Mouse (Mus musculus) kidney, adult 9 months (tissue): ENCODE measurements around the gene Rbm20.
A peak's percentile ranks its signal among the peaks of the same experiment; 100 is the strongest.

Experiments used
- DNase-seq: peaks from one replicate; pipeline ENCODE4 v3.0.0; 2022

Rbm20 gene

DNA sequence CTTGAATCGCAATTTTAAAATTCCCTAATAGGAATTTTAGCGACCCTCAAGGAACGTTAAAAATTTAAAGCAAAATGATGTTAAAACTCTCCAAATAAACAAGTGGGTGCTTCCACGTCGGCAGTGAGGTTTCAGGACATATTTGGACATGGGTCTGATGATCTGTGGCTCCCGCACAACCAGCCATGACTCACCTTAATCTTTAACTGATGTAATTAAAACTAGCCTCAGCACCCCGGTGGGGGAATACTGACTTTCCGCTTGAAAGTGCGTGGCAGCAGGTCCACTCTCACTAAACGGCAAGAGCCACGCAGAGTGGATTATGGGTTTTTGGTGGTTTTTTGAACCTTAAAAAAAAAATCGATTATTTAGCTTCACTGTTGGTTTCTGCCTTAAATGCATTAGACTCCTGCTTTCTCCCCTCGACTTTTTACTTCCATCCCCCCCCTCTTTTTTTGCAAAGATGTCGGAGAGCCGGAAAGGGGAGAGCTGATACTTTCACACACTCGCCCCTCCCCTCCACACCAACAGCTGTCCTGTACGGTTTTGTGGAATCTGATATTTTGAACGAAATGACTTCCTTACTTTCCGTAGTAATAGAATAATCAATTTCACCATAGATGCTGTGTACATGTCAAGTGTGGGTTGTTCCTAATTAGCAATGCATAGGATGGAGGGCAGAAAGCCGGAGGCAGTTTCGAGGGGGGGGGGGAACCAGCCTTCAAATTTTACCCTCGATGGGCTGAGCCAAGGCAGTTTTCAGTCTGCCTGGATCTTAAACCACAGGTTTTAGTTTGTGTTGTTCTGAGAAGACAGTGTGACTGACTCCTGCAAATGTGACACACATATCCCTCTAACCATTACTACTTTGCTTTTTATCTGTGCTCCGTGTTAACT lies 117.1 kb downstream of the Rbm20 start:
- no peak for DNase-seq

GRCm38 (mm10) chr19:53794996-53795395 lies 117.9 kb downstream of the Rbm20 start:
- DNase-seq: no peak

GRCm38 (mm10) chr19:53796020-53796419 lies 118.9 kb downstream of the Rbm20 start:
- no peak for DNase-seq

- no peak for DNase-seq
These were observed 120.7 kb downstream of the Rbm20 start for GRCm38 (mm10) chr19:53797770-53798169.

DNA sequence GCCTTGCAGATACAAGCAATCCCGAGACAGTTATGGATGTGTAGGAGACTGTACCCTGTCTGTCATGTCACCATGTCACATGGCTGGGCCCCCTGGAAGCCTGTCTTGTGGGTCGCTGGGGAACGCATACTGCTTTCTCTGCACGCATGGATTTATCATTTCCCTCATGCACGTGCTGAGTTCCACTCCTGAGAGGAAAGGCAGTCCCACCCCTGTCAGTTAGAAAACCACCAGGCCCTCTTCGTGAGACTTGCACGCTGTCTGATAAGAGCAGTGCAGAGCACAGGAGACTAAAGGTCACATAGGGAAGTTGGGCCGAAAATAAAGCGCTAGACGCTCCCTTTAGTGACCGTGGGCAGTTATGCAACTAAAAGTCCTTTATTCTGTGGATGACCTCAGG lies 122.8 kb downstream of the Rbm20 start:
- DNase-seq: no peak

DNA sequence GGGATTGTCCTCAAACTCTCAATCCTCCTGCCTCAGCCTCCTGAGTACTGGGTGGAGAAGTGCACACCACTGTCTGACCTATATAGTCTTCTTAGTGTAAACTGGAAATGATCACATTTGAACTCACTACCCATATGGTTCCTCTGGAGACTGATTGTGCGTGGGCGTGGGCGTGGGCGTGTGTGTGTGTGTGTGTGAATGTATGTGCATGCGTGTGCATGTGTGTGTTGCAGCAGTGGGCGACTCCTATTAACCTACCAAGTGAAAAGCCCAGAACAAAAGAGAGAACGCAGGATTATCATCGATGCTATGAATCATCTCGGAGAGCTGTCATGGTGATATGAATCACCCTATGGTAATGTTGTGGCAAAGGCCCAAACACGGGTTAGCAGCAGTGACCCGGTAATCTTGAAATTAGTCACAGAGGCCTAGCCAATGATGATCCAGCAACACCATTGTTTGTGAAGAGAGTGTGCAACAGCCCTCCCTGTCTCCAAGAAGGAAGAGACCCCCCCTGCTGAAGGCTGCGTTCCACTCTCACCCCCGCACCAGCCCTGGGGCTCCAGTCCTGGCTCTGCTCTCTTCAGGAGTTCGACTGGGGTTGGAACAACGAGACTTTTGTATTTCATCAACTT lies 123.4 kb downstream of the Rbm20 start:
- no peak for DNase-seq

DNA sequence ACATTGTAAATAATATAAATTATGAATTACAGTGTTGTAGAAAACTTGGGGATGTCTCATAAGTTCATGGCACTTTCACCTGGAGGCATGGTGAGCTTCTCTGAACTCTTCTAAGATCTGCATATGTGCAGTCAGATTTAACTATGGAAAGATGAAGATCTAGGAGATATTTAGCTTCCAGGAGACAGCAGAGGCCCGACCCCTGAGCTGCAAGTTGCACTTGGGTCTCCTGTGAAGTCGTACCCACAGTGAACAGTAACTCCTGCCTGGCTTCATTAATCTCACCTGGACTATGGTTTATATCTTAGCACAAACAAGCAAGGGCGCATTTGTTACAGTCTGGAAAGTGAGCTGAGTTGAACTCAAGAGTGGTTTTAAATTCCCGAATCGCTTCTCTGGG lies 124.3 kb downstream of the Rbm20 start:
- DNase-seq: no peak

GRCm38 (mm10) chr19:53801789-53802683 lies 124.9 kb downstream of the Rbm20 start:
- DNase-seq: no peak

GRCm38 (mm10) chr19:53803954-53804353 lies 126.8 kb downstream of the Rbm20 start:
- no peak for DNase-seq

DNA sequence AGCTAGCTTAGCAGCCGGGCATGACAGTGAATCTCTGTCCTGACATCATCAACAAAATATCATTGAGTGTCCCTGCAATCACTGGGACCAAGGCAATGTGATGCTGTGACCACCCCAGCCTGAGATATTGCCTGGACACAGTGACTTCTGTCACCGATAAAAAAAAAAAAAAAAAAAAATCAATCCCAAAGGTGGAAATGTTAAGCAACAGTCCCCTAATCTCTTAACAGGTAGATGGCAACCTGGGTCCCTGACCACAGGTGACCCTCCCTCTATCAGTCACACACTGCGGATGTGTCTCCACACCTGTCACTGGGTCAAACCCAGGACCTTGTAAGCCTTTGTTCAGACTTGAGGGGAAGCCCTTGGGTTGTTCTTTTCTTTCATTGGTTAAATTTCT lies 128.0 kb downstream of the Rbm20 start:
- DNase-seq: no peak

DNA sequence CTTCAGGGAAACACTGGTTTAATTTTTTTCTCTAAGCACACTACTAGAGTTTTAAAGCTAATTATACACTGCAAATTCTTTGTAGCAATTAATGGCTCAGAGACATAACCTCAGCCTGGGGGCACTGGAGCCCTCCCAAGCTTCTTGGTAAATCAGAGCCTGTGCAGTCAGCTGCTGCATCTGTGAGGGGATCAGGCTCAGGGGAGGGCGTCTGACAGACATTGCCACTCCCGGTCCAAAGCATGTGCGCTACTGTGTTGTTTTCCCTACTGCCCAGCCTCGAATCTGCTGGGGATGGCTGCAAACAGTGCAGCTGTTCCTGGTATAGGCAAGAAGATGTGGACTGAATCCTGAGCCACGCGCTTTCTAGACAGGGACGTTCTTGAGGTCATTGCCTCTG lies 129.0 kb downstream of the Rbm20 start:
- no peak for DNase-seq

DNA sequence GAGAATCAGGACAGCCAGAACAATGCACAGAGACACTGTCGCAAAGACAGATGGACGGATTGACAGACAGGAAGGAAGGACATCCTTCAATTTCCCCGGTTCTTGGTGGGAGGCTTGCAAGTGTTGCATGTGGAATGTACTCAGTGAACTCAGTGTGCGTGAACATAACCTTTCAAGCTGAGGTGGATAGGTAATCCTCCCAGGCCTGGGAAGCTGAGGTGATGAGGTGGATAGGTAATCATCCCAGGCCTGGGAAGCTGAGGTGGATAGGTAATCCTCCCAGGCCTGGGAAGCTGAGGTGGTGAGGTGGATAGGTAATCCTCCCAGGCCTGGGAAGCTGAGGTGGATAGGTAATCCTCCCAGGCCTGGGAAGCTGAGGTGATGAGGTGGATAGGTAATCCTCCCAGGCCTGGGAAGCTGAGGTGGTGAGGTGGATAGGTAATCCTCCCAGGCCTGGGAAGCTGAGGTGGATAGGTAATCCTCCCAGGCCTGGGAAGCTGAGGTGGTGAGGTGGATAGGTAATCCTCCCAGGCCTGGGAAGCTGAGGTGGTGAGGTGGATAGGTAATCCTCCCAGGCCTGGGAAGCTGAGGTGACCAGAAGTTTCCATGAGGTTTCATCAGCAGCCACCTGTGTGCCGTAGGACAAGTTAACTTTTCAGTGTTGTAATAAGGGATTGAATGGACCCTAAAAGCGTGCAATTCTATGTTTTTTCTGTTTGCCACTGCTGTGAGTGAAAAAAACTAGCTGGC lies 129.6 kb downstream of the Rbm20 start:
- DNase-seq: peak; percentile 41

DNA sequence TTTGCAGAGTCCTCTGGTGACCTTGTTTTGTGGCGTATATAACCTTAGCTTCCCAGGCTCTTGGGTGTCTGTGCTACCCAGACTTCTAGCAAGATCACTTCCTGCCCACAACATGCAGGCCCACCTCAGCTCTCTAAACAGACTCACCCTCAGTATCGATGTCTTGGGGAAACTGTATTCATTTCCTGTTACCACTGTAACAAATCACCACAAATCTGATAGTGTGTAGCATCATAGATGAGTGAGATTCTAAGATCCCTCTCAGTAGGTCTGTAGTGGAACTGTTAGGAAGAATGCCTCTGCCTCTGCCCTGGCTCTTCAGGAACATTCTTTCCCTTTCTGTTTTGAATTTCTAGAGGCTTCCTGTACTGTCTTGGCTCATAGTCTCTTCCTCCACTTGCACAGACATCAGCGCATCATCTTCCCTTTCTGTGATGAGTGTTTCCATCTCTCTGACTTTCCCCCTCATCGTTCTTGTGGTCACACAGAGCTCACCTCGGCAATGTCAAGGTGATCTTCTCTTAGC lies 130.2 kb downstream of the Rbm20 start:
- DNase-seq: no peak

- no peak for DNase-seq
These were observed 131.1 kb downstream of the Rbm20 start for GRCm38 (mm10) chr19:53808041-53808777.

DNA sequence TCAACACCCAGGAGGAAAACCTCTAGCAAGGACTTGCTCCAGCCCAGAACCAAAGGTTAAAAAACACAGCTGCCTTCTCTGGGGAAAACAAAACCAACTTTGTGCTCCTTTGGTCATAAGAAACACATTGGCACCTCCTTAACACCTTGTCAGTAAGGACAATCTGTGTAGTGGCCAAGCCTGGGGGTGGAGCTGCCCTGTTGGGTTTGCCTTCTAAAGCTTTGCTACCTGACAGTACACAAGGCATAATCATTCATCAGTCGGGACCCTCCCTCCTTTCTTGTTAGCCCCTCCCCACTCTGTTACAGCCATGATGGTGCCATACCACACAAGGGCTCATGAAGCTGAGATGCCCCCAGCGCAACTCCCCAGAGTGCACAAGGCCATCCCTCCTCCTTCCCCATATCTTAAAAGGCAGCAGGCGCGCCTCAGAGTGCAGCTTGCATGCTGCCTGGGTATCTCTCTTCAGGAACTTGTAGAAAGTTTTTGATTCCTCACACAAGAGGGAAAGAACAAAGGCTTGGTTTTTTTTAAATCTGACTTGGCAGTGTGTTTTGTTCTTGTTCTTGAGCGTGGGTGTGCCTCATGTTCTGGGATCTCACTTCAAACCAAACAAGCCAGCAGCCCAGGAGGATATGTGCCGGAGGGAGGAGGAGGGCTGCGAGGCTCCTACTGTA lies 132.2 kb downstream of the Rbm20 start:
- no peak for DNase-seq

DNA sequence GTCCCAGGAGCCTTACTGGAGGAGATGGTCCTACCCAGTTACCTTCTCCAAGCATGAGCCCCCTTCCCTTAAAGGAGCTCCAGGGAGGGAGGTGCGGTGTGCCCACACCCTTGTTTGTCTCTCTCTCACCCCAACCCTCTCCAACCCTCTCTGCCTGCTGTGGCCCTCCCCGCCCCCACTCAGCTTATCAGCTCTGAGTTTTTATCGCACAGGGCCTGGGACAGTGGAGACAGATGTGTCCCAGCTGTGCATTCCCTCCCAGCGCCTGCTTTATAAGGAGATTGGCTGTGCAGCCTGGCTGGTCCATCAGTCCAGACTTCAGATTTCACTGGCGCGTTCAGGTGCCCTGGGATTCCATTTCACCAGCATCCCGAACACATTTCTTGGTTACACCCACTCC lies 132.9 kb downstream of the Rbm20 start:
- no peak for DNase-seq

GRCm38 (mm10) chr19:53810584-53810983 lies 133.5 kb downstream of the Rbm20 start:
- DNase-seq: no peak

- no peak for DNase-seq
These were observed 136.5 kb downstream of the Rbm20 start for GRCm38 (mm10) chr19:53813576-53813975.

- no peak for DNase-seq
These were observed 138.6 kb downstream of the Rbm20 start for GRCm38 (mm10) chr19:53815714-53816113.

DNA sequence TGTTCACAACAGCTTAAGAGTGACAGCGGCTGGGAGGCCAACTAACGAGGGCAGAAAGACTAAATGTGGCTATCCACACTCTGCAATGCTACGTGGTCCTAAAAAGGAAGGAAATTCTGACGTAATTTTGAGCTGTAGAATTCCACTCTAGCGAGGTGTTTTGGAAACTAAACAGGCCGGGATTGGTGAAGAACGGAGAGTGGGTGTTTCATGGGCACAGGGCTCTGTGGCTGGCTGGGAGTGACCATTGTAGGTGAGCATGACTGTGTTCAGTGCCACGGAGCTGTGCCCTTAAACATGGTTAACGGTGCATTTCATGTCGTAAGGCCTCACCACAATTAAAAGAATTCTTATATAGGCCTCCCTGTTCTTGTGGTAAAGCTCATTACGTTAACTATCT lies 139.1 kb downstream of the Rbm20 start:
- DNase-seq: no peak

DNA sequence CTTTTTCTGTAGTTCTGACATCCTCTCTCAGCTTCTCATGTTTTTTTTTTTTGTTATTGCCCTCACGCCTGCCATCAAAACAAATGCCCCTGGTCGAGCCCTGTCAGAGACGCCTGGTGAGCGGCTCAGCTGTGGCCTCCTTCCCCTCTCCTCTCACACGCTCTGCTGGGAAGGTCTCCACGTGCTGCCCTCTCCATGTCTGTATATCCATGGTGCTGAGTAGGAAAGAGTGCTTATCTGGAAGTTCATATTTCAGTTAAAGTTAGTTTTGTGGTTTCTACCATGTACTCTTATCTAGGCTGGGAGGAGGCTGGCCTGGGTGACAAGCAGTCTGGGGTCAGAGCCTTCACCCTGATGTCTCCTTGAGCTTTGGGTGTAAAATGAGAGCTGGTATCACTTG lies 142.2 kb downstream of the Rbm20 start:
- no peak for DNase-seq
